Mouse (Mus musculus) lung, adult 10 weeks (tissue): ENCODE results near the gene Tnfrsf26. TPM values are rescaled to one million over a fixed set of nuclear protein-coding genes. Genes with fewer than 3 reads are reported as not detected.

Experiments
- polyA plus RNA-seq: library from polyadenylated mRNA; stranded (reverse); fragments of 350-450 nt; fragmentation: Illumina TruSeq; extraction: RNeasy Lipid Tissue Mini Kit (QIAGEN cat#74804); gene quantifications from one replicate; pipeline ENCODE4 v1.2.3, GENCODE M21; 2014; ENCODE audit warnings: low read depth, low replicate concordance; ENCODE audit not compliant: insufficient read depth

The Tnfrsf26 gene
- polyA plus RNA-seq, result 1.9 TPM

DNA sequence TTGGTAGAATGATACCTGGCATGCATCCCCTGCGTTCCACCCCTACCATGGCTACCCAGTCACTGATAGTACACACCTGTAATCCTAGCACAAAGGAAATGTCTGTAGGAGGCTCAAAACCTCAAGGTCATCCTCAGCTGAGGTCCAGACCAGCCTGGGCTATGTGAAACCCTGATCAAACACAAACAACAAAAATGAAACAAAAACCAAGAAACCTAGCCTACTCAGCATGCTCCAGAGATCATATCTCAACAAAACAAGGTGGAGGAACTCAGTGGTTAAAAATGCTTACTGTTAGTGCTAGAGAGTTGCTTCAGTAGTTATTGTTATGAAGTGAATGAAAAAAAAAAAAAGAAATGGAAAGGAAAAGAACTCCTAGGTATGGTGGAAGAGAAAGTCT lies at the start of gene Tnfrsf26:
TSS of gene Tnfrsf26 (minus strand) at position 183 of the 400 bp plus-strand sequence.

DNA sequence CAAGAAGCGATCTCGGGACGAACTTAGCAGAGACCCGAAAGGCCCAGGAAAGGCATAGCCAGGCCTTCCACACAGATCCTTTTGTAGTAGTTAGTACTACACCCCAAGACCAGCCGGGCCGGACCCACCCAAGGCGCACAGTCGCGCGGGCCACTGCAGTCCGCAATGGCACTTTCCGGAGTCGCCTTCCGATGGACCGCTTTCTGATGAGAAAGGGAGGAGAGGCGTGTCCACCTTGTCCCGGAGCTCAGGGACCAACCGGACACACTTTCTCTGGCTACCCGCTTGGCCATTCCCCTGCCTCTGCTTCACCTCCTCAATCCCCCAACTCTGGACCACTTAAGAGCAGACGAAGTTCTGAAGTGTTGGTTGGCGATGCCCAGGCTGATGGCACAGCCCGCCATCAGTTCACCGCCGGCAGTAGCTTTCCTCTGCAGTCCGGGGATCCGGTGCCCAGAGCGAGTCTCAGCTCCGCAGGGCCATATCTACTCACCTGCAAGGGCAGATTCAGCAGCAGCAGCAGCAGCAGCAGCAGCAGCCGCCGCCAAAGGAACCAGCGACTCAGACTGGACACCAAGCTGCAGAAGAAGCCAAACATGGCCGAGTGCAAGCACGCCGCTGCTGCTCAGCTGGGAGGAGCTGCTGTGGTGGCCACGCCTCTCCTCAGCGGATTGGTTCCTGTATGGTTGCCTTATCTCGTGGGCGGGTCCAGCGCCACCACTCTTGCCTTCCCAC lies 20.7 kb upstream of the Tnfrsf26 start, which contains the start of gene Tnfrsf22:
TSS of gene Tnfrsf22 (minus strand) at position 628 of the 735 bp plus-strand sequence.

DNA sequence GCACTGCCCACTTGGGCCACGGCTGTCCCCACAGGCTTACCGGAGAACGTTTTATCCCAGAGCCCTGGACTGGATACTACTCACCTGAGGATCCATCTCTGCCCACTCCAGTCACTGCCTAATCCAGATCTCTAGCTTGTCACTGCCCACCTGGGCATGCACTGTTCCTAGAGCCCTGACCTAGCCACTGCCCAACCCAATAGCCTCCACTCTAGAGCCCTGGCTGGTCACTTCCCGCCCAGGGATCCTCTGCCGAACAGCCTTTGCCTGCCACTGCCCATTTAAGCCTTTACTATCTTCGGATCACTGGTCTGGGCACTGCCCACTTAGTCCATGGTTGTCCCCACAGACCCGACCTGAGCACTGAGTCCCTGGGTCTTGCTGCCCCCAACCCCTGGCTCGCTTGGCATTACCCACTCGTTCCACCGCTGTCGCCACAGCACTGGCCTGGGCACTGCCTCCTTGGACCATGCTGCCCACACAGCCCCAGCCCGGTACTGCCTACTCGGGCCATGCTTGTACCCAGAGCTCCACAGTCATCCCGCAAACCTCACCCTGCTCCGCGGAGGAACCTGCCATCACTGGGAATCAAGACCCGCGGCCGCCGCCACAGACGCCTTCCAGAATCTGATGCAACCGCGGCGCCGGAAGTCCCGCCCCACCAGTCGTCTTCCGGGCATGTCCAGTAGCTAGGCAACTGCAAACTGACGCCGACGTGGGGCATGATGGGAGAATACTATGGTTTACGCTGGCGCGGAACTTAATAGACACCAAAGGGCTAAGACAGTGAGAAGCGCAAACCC lies 28.9 kb downstream of the Tnfrsf26 start, which contains the start of gene Cars:
TSS of gene Cars (minus strand) at position 663 of the 803 bp plus-strand sequence.

Other genes starting within 250 kb of the Tnfrsf26 start
- gene Cdkn1c, start 167.7 kb downstream of the Tnfrsf26 start, polyA plus RNA-seq, result 41.9 TPM
- gene Slc22a18, start 155.0 kb downstream of the Tnfrsf26 start, polyA plus RNA-seq, result 9.0 TPM
- 3.0 TPM for gene Phlda2, start 125.6 kb downstream of the Tnfrsf26 start, polyA plus RNA-seq
- 70.0 TPM for gene Nap1l4, start 79.6 kb downstream of the Tnfrsf26 start, polyA plus RNA-seq
- gene Cars, start 28.6 kb downstream of the Tnfrsf26 start, polyA plus RNA-seq, result 18.9 TPM
- 3.9 TPM for gene Tnfrsf22, start 20.9 kb upstream of the Tnfrsf26 start, polyA plus RNA-seq
- gene Tnfrsf23, start 57.1 kb upstream of the Tnfrsf26 start, polyA plus RNA-seq, result 0.94 TPM
- gene Osbpl5, start 128.3 kb upstream of the Tnfrsf26 start, polyA plus RNA-seq, result 34.8 TPM
- not detected for gene Mrgprg, start 138.3 kb upstream of the Tnfrsf26 start, polyA plus RNA-seq
- 0.99 TPM for gene Mrgpre, start 155.8 kb upstream of the Tnfrsf26 start, polyA plus RNA-seq
- 4.2 TPM for gene Nadsyn1, start 194.1 kb upstream of the Tnfrsf26 start, polyA plus RNA-seq
- 9.8 TPM for gene Dhcr7, start 194.4 kb upstream of the Tnfrsf26 start, polyA plus RNA-seq
- not detected for gene Gm498, start 238.1 kb upstream of the Tnfrsf26 start, polyA plus RNA-seq